Mouse (Mus musculus): Measurements from ENCODE around the gene Rpl3. TPM values are rescaled to one million over a fixed set of nuclear protein-coding genes. Genes with fewer than 3 reads are reported as not detected.

Rpl3 gene
- polyA plus RNA-seq (2015; fragmentation: Nextera tagmentation; extraction: Ambion mirVana), result 515 and 526 TPM in 2 replicates

DNA sequence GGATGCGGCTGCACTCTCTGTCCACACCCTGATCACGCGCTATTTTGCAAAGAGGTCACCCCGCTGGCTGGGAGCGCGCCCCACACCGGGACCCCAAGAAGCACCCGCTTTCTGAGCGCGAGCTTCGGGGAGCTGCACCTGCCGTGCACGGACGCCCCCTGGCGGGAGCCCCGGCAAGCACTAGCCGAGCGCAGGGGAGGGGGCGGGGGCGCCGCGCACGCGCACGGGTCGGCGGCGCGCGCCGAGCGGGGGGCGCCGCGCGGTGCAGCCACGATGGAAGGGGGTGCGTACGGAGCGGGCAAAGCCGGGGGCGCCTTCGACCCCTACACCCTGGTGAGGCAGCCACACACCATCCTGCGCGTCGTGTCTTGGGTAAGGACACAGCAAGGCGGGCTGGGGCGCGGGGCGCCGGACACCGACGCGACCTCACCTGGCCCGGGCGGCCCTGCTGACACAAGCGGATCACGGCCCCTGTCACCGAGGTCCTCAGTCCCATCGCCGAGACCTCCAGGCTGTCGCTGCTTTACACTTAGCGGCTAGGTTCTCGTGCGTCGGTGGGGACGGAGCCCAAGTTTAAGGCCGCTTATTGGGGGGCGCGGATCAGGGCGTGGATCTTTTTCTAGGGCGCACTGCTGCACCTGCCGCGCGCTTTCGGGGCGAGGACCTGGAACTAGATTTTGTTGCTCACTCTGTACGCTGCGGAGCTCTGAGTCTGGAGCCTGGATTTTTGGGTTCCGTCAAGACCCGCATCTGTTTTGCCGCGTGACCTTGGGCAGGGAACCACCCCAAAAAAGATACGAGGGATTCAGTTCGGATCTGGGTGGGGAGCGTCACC, at the start of gene Rpl3, which contains the start of gene Syngr1:
Gene Rpl3, minus strand, starts transcription at position 748 of the 835 bp plus-strand sequence.
Gene Syngr1, plus strand, starts transcription at position 214 of the 835 bp plus-strand sequence.

GRCm38 (mm10) chr15:80132993-80133586, 41.4 kb upstream of the Rpl3 start, which contains the start of gene Tab1:
Gene Tab1 (plus strand): TSS chr15:80133127.

Small RNA genes lying within 50 kb of the gene (microRNA-seq; reads per million reads assigned to microRNA genes)
- 39.5 reads per million, percentile 34 among the genes with 10 or more reads in this experiment for gene Snord43

Other genes with a start within 250 kb of the Rpl3 start
- 5.9 and 8.0 TPM in 2 replicates for gene Apobec3, start 200.2 kb downstream of the Rpl3 start, polyA plus RNA-seq (2015; fragmentation: Nextera tagmentation; extraction: Ambion mirVana)
- gene Cbx7, start 120.7 kb downstream of the Rpl3 start, polyA plus RNA-seq (2015; fragmentation: Nextera tagmentation; extraction: Ambion mirVana), result 3.1 and 4.2 TPM in 2 replicates
- gene Pdgfb, start 76.9 kb downstream of the Rpl3 start, polyA plus RNA-seq (2015; fragmentation: Nextera tagmentation; extraction: Ambion mirVana), result 11.0 and 11.7 TPM in 2 replicates
- gene Syngr1, start 534 bp downstream of the Rpl3 start, polyA plus RNA-seq (2015; fragmentation: Nextera tagmentation; extraction: Ambion mirVana), result 64.6 and 75.2 TPM in 2 replicates
- 26.9 and 27.9 TPM in 2 replicates for gene Tab1, start 41.3 kb upstream of the Rpl3 start, polyA plus RNA-seq (2015; fragmentation: Nextera tagmentation; extraction: Ambion mirVana)
- 19.0 and 21.9 TPM in 2 replicates for gene Mgat3, start 81.9 kb upstream of the Rpl3 start, polyA plus RNA-seq (2015; fragmentation: Nextera tagmentation; extraction: Ambion mirVana)
- 21.8 and 22.1 TPM in 2 replicates for gene Mief1, start 142.2 kb upstream of the Rpl3 start, polyA plus RNA-seq (2015; fragmentation: Nextera tagmentation; extraction: Ambion mirVana)
- not detected in 2 replicates for gene AC140267.1, start 144.0 kb upstream of the Rpl3 start, polyA plus RNA-seq (2015; fragmentation: Nextera tagmentation; extraction: Ambion mirVana)
- gene Atf4, start 163.3 kb upstream of the Rpl3 start, polyA plus RNA-seq (2015; fragmentation: Nextera tagmentation; extraction: Ambion mirVana), result 90.5 and 97.6 TPM in 2 replicates
- gene Rps19bp1, start 172.4 kb upstream of the Rpl3 start, polyA plus RNA-seq (2015; fragmentation: Nextera tagmentation; extraction: Ambion mirVana), result 89.3 and 94.1 TPM in 2 replicates
- gene Cacna1i, start 195.4 kb upstream of the Rpl3 start, polyA plus RNA-seq (2015; fragmentation: Nextera tagmentation; extraction: Ambion mirVana), result 0.72 and 0.83 TPM in 2 replicates

Data from neural tube, postnatal 0 days (tissue).